Mouse (Mus musculus) MEL (cell line): ENCODE measurements around the gene Kif11. TPM values are rescaled to one million over a fixed set of nuclear protein-coding genes. Genes with fewer than 3 reads are reported as not detected.

ENCODE experiments used
- DNase-seq: peaks from one replicate; pipeline ENCODE4 v3.0.0; 2011; ENCODE audit warnings: low read depth, low spot score
- H3K27ac ChIP-seq: 2 replicates; pipeline ENCODE4 v1.5.1; 2012; ENCODE audit warnings: low read depth, mild to moderate bottlenecking, control low read depth, low read length, moderate library complexity; ENCODE audit not compliant: control insufficient read depth
- H3K27me3 ChIP-seq, 2 experiments: fragments of 150-350 bp in 1 of 2; sonication (generic) in 1 of 2; 2 replicates each; pipeline ENCODE4 v1.6.1; 2012; ENCODE audit warnings: low read length in 2 of 2, mild to moderate bottlenecking in 2 of 2, improper control_type of control experiment in 1 of 2, moderate library complexity in 1 of 2; ENCODE audit not compliant: insufficient read depth in 2 of 2, control insufficient read depth in 1 of 2
- H3K36me3 ChIP-seq, 2 experiments: 2 replicates each; pipeline ENCODE4 v1.6.1; 2012 to 2014; ENCODE audit warnings: low read length in 2 of 2, improper control_type of control experiment in 1 of 2, inconsistent platforms in 1 of 2, mild to moderate bottlenecking in 1 of 2; ENCODE audit not compliant: insufficient read depth in 2 of 2, control insufficient read depth in 1 of 2
- H3K4me1 ChIP-seq, 2 experiments: fragments of 150-350 bp in 1 of 2; sonication (generic) in 1 of 2; 2 replicates each; pipeline ENCODE4 v1.6.1; 2012; ENCODE audit warnings: low read length in 2 of 2, improper control_type of control experiment in 1 of 2, mild to moderate bottlenecking in 1 of 2; ENCODE audit not compliant: insufficient read depth in 2 of 2, control insufficient read depth in 1 of 2
- H3K4me3 ChIP-seq, 2 experiments: fragments of 150-350 bp in 1 of 2; sonication (generic) in 1 of 2; 2 replicates each; pipeline ENCODE4 v1.5.1; 2012; ENCODE audit warnings: low read depth in 2 of 2, low read length in 2 of 2, mild to moderate bottlenecking in 2 of 2, moderate library complexity in 2 of 2, control low read depth in 1 of 2, improper control_type of control experiment in 1 of 2; ENCODE audit not compliant: control insufficient read depth in 1 of 2, insufficient read depth in 1 of 2
- H3K79me2 ChIP-seq: 2 replicates; pipeline ENCODE4 v1.6.1; 2012; ENCODE audit warnings: mild to moderate bottlenecking, low read length, moderate library complexity; ENCODE audit not compliant: control insufficient read depth, poor library complexity, insufficient read depth
- H3K9ac ChIP-seq: 2 replicates; pipeline ENCODE4 v1.6.1; 2012; ENCODE audit warnings: low read depth, mild to moderate bottlenecking, control low read depth, low read length, moderate library complexity; ENCODE audit not compliant: control insufficient read depth, poor library complexity, severe bottlenecking
- H3K9me3 ChIP-seq: fragments of 150-350 bp; sonication (generic); replicated peaks from 2 replicates; pipeline ENCODE4 v1.6.1; 2012; ENCODE audit warnings: mild to moderate bottlenecking, low read length, improper control_type of control experiment, moderate library complexity; ENCODE audit not compliant: insufficient read depth
- BHLHE40 ChIP-seq: IDR thresholded peaks from 2 replicates; pipeline ENCODE4 v1.6.1; 2012; ENCODE audit warnings: low read depth, mild to moderate bottlenecking, inconsistent platforms, low read length, improper control_type of control experiment, borderline replicate concordance
- CHD2 ChIP-seq: IDR thresholded peaks from 2 replicates; pipeline ENCODE4 v1.6.1; 2011; ENCODE audit warnings: low read length, improper control_type of control experiment
- CTCF ChIP-seq, 3 experiments: IDR thresholded peaks in 2 of 3; conservative IDR thresholded peaks in 1 of 3; 2 replicates each; pipeline ENCODE4 v1.5.1; 2011 to 2012; ENCODE audit warnings: low read length in 3 of 3, low read depth in 2 of 3, mild to moderate bottlenecking in 2 of 3, improper control_type of control experiment in 1 of 3, inconsistent platforms in 1 of 3, mixed read lengths in 1 of 3, moderate library complexity in 1 of 3; ENCODE audit not compliant: control insufficient read depth in 1 of 3, insufficient read depth in 1 of 3, poor library complexity in 1 of 3, severe bottlenecking in 1 of 3
- EP300 ChIP-seq, 2 experiments: IDR thresholded peaks; 2 replicates each; pipeline ENCODE4 v1.6.1; 2011; ENCODE audit warnings: improper control_type of control experiment in 2 of 2, low read length in 2 of 2, low read depth in 1 of 2, mild to moderate bottlenecking in 1 of 2
- ETS1 ChIP-seq: IDR thresholded peaks from 2 replicates; pipeline ENCODE4 v1.6.1; 2012; ENCODE audit warnings: low read depth, mild to moderate bottlenecking, inconsistent platforms, low read length, improper control_type of control experiment, moderate library complexity
- GATA1 ChIP-seq: IDR thresholded peaks from 2 replicates; pipeline ENCODE4 v1.6.1; 2011; ENCODE audit warnings: low read depth, low read length, improper control_type of control experiment
- HCFC1 ChIP-seq: IDR thresholded peaks from 2 replicates; pipeline ENCODE4 v1.6.1; 2012; ENCODE audit warnings: low read depth, mild to moderate bottlenecking, inconsistent platforms, low read length, improper control_type of control experiment, moderate library complexity
- JUND ChIP-seq: IDR thresholded peaks from 2 replicates; pipeline ENCODE4 v1.6.1; 2011; ENCODE audit warnings: low read depth, mild to moderate bottlenecking, improper control_type of control experiment, low read length
- KAT2A ChIP-seq: conservative IDR thresholded peaks from 2 replicates; pipeline ENCODE4 v1.6.1; 2012; ENCODE audit warnings: low read depth, low read length, improper control_type of control experiment, inconsistent platforms
- MAFK ChIP-seq: IDR thresholded peaks from 2 replicates; pipeline ENCODE4 v1.6.1; 2011; ENCODE audit warnings: low read depth, mild to moderate bottlenecking, low read length, improper control_type of control experiment, borderline replicate concordance
- MAX ChIP-seq: IDR thresholded peaks from 2 replicates; pipeline ENCODE4 v1.6.1; 2011; ENCODE audit warnings: low read length, improper control_type of control experiment
- MAZ ChIP-seq: IDR thresholded peaks from 2 replicates; pipeline ENCODE4 v1.6.1; 2012; ENCODE audit warnings: low read depth, mild to moderate bottlenecking, inconsistent platforms, low read length, improper control_type of control experiment
- MEF2A ChIP-seq: IDR thresholded peaks from 2 replicates; pipeline ENCODE4 v1.6.1; 2014; ENCODE audit warnings: low read depth, mild to moderate bottlenecking, inconsistent platforms, low read length, improper control_type of control experiment; ENCODE audit not compliant: poor library complexity, insufficient replicate concordance, severe bottlenecking; ENCODE audit errors: extremely low read depth
- MXI1 ChIP-seq: IDR thresholded peaks from 2 replicates; pipeline ENCODE4 v1.6.1; 2011; ENCODE audit warnings: mild to moderate bottlenecking, low read depth, low read length, improper control_type of control experiment
- MYB ChIP-seq: IDR thresholded peaks from 2 replicates; pipeline ENCODE4 v1.6.1; 2011; ENCODE audit warnings: mild to moderate bottlenecking, low read depth, low read length, improper control_type of control experiment
- POLR2A ChIP-seq, 2 experiments: IDR thresholded peaks; 2 replicates each; pipeline ENCODE4 v1.6.1; 2011 to 2012; ENCODE audit warnings: low read length in 2 of 2, mild to moderate bottlenecking in 2 of 2, control low read depth in 1 of 2, improper control_type of control experiment in 1 of 2, low read depth in 1 of 2, moderate library complexity in 1 of 2; ENCODE audit not compliant: control insufficient read depth in 1 of 2, insufficient read depth in 1 of 2, poor library complexity in 1 of 2
- POLR2AphosphoS5 ChIP-seq: IDR thresholded peaks from 2 replicates; pipeline ENCODE4 v1.6.1; 2012; ENCODE audit warnings: low read depth, borderline replicate concordance, mild to moderate bottlenecking, inconsistent platforms, low read length, moderate library complexity, mixed read lengths
- RAD21 ChIP-seq: IDR thresholded peaks from 2 replicates; pipeline ENCODE4 v1.6.1; 2011; ENCODE audit warnings: mild to moderate bottlenecking, low read depth, low read length, improper control_type of control experiment
- RCOR1 ChIP-seq: IDR thresholded peaks from 2 replicates; pipeline ENCODE4 v1.6.1; 2012; ENCODE audit warnings: low read depth, mild to moderate bottlenecking, inconsistent platforms, low read length, improper control_type of control experiment
- SIN3A ChIP-seq: IDR thresholded peaks from 2 replicates; pipeline ENCODE4 v1.6.1; 2012; ENCODE audit warnings: low read length, improper control_type of control experiment, inconsistent platforms
- TAL1 ChIP-seq: IDR thresholded peaks from 2 replicates; pipeline ENCODE4 v1.6.1; 2012; ENCODE audit warnings: mild to moderate bottlenecking, inconsistent platforms, low read length, moderate library complexity, mixed read lengths
- TBP ChIP-seq: IDR thresholded peaks from 2 replicates; pipeline ENCODE4 v1.8.0; 2011; ENCODE audit warnings: low read depth, low read length, improper control_type of control experiment
- UBTF ChIP-seq: IDR thresholded peaks from 2 replicates; pipeline ENCODE4 v1.6.1; 2012; ENCODE audit warnings: low read depth, mild to moderate bottlenecking, inconsistent platforms, low read length, improper control_type of control experiment, moderate library complexity, borderline replicate concordance; ENCODE audit not compliant: insufficient read depth
- USF1 ChIP-seq: IDR thresholded peaks from 2 replicates; pipeline ENCODE4 v1.6.1; 2014; ENCODE audit warnings: low read depth, mild to moderate bottlenecking, inconsistent platforms, low read length, improper control_type of control experiment, moderate library complexity
- ZKSCAN1 ChIP-seq: IDR thresholded peaks from 2 replicates; pipeline ENCODE4 v1.6.1; 2012; ENCODE audit warnings: low read depth, mild to moderate bottlenecking, inconsistent platforms, low read length, improper control_type of control experiment, moderate library complexity
- ZNF384 ChIP-seq: IDR thresholded peaks from 2 replicates; pipeline ENCODE4 v1.6.1; 2012; ENCODE audit warnings: low read depth, mild to moderate bottlenecking, inconsistent platforms, low read length, improper control_type of control experiment
- polyA plus RNA-seq, 2 experiments: library from polyadenylated mRNA; stranded (reverse) in 1 of 2; unstranded in 1 of 2; fragments of >175 nt in 1 of 2; fragments of >200 nt in 1 of 2; gene quantifications; 2 replicates each; pipeline versions ENCODE4 v1.2.1 to v1.2.4; 2012; ENCODE audit warnings: low replicate concordance in 2 of 2, low read depth in 1 of 2; ENCODE audit not compliant: insufficient read length in 2 of 2, insufficient read depth in 1 of 2, missing spikeins in 1 of 2
- total RNA-seq: library from RNA; depleted of rRNA; stranded (reverse); fragments of 300-350 nt; gene quantifications from 2 replicates; pipeline ENCODE4 v1.2.3, GENCODE M21; 2012

The Kif11 gene
- total and polyA plus RNA-seq, 3 experiments, result 44.8 to 50.5 (median 50.1) TPM

- Histone ChIP-seq H3K4me1 (peaks cover 0 to 2% of the 10 kb centered on the region in 2 experiments; a peak in 2 of 4 replicates), H3K4me3 (no peak overlapping the region), H3K36me3 (peaks cover 0 to 5% of the 10 kb centered on the region in 2 experiments; a peak in 2 of 4 replicates), H3K9ac (no peak overlapping the region), H3K79me2 (no peaks in the 10 kb centered on the region), H3K27me3 (no peaks in the 10 kb centered on the region), H3K27ac (no peak overlapping the region), H3K9me3 (no peaks in the 10 kb centered on the region)
- DNase-seq, result no peak
- TF ChIP-seq RCOR1, result no peak
- TF ChIP-seq POLR2AphosphoS5, result no peak
- no peak for TF ChIP-seq BHLHE40
- TF ChIP-seq MAX, result no peak
- TF ChIP-seq KAT2A, result no peak
- no peak for TF ChIP-seq USF1
- TF ChIP-seq GATA1, result no peak
- no peak for TF ChIP-seq CTCF (IDR thresholded peaks at IDR 0.05 in 2 of 3, conservative IDR thresholded peaks at IDR 0.05 in 1 of 3; ENCODE audit: control insufficient read depth in 1 of 3, insufficient read depth in 1 of 3, low read depth in 2 of 3, low read length in 3 of 3, poor library complexity in 1 of 3, severe bottlenecking in 1 of 3)
- no peak for TF ChIP-seq MXI1
- no peak for TF ChIP-seq POLR2A (IDR thresholded peaks at IDR 0.05; ENCODE audit: control insufficient read depth in 1 of 2, insufficient read depth in 1 of 2, low read depth in 1 of 2, low read length in 2 of 2, poor library complexity in 1 of 2)
- no peak for TF ChIP-seq UBTF
- TF ChIP-seq MAZ, result no peak
- no peak for TF ChIP-seq JUND
- no peak for TF ChIP-seq MAFK
- TF ChIP-seq TBP, result no peak
- no peak for TF ChIP-seq ZNF384
- TF ChIP-seq EP300 (IDR thresholded peaks at IDR 0.05; ENCODE audit: low read depth in 1 of 2, low read length in 2 of 2), result no peak
- no peak for TF ChIP-seq RAD21
Observed at GRCm38 (mm10) chr19:37449246-37449645, 73.0 kb downstream of the Kif11 start.

- no peak overlapping the region for H3K27ac ChIP-seq
- H3K79me2 ChIP-seq, result no peaks in the 10 kb centered on the region
- no peaks in the 10 kb centered on the region for H3K36me3 ChIP-seq
- TF ChIP-seq MEF2A (no peak), TAL1 (no peak), CHD2 (no peak), ZKSCAN1 (no peak), MYB (no peak), SIN3A (no peak), TBP (no peak), BHLHE40 (no peak), MXI1 (no peak), POLR2A (IDR thresholded peaks at IDR 0.05; ENCODE audit: control insufficient read depth in 1 of 2, insufficient read depth in 1 of 2, low read depth in 1 of 2, low read length in 2 of 2, poor library complexity in 1 of 2) (no peak), HCFC1 (no peak), MAX (no peak), JUND (no peak), ETS1 (no peak), GATA1 (no peak)
- DNase-seq, result no peak
- no peaks in the 10 kb centered on the region for H3K27me3 ChIP-seq
- no peaks in the 10 kb centered on the region for H3K4me1 ChIP-seq
- no peak overlapping the region for H3K9ac ChIP-seq
- no peaks in the 10 kb centered on the region for H3K9me3 ChIP-seq
- no peak overlapping the region for H3K4me3 ChIP-seq
Observed at GRCm38 (mm10) chr19:37455528-37455927, 79.3 kb downstream of the Kif11 start.
